Mouse (Mus musculus): ENCODE measurements around the gene Ehmt2. TPM values are rescaled to one million over a fixed set of nuclear protein-coding genes. Genes with fewer than 3 reads are reported as not detected.

The Ehmt2 gene
- polyA plus RNA-seq, 1 experiment from 2014 or later, result 93.7 TPM

DNA sequence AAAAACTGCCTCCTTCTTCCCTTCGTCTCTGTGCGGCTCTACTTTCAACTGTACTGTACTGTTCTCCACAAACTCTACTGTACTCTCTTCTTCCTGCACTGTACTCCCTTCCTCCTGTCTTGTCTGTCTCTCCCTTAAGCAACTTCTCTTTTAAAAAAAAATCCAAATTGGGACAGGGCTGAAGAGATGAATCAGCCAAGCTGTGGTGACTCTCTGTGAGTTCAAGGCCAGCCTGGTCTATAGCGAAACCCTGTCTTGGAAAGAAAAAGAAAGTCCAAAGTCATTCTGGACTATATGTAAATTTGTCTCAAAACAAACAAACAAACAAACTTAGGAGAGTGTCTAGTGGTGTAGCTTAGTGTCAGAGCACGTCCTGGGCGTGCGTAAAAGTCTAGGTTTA is 23.9 kb upstream of the Ehmt2 start:
- WGBS, result 86% methylated on average over 6 of the region's 6 CpGs
- Histone ChIP-seq H3K36me3 (no peaks in the 10 kb centered on the region), H3K9ac (no peak overlapping the region), H3K4me3 (replicated peaks) (no peak overlapping the region), H3K27ac (no peak overlapping the region), H3K4me2 (no peak overlapping the region), H3K27me3 (no peaks in the 10 kb centered on the region), H3K9me3 (replicated peaks) (no peaks in the 10 kb centered on the region), H3K4me1 (0 out of 2 replicates have a peak, but pooled peaks cover 2% of the 10 kb centered on the region)
- ATAC-seq (replicated peaks; ENCODE audit: low FRiP score), result no peak

DNA sequence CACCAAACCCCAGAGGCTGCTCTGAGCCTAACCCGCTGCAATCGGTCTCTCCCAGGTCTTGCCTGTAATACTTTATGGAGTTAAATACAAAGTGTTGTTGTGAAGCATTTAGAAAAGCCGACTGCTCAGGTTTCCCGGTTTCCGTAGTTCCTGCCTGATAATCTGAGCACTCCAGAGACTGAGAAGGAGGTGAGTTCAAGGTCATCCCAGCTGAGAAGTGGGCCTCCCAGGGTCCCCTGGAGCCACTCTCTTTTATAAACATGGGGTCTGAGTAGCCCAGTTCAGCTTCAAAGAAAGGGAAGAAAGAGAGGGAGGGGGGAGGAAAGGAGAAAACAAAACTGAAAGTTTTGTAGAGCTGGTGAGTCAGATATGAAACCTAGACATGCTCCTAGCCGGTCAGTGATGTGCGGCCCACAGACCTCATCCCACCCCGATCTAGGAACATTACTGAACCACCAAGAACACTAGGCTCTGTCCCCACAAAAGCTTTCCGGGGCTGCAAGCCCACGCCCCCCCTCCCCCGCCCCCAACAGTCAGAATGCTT is 18.9 kb upstream of the Ehmt2 start, which contains the start of gene Zbtb12:
Gene Zbtb12 (plus strand): TSS at position 148 of the 544 bp plus-strand sequence.
- no peak within 1 kb of the TSS for H3K9ac ChIP-seq
- no peak for ATAC-seq (replicated peaks; ENCODE audit: low FRiP score)
- no peak within 1 kb of the TSS for H3K27ac ChIP-seq
- H3K27me3 ChIP-seq, result peaks cover 8% of the 10 kb centered on the region; the same call in 1 of the 2 replicates
- H3K9me3 ChIP-seq (replicated peaks), result no peaks in the 10 kb centered on the region
- no peak within 1 kb of the TSS; the same call in 1 of the 2 replicates for H3K4me3 ChIP-seq (replicated peaks)
- no peak within 1 kb of the TSS for H3K4me2 ChIP-seq
- no peaks in the 10 kb centered on the region for H3K36me3 ChIP-seq
- H3K4me1 ChIP-seq, result 0 out of 2 replicates have a peak, but pooled peaks cover 11% of the 10 kb centered on the region
- WGBS, result 54% methylated on average over 11 of the region's 11 CpGs

DNA sequence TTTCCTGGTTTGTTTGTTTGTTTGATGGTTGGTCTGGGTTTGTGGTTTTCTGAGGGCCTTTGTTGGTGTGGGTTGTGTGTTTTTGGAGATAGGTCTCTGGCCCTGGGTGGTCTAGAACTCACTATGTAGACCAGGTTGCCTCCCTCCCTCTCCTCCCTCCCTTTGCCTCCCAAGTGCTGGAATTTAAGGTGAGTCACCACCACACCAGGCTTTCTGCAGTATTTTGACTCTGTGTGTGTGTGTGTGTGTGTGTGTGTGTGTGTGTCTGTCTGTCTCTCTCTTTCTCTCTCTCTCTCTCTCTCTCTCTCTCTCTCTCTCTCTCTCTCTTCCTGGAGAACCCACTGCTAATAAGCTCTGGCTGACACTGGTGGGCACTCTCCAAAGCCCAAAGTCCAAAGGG is 17.1 kb upstream of the Ehmt2 start:
- Histone ChIP-seq H3K9ac (no peak overlapping the region), H3K4me3 (replicated peaks) (no peak overlapping the region), H3K36me3 (no peaks in the 10 kb centered on the region), H3K4me1 (0 out of 2 replicates have a peak, but pooled peaks cover 11% of the 10 kb centered on the region), H3K27ac (no peak overlapping the region), H3K4me2 (no peak overlapping the region; the same call in 1 of the 2 replicates), H3K27me3 (peaks cover 8% of the 10 kb centered on the region; the same call in 1 of the 2 replicates), H3K9me3 (replicated peaks) (no peaks in the 10 kb centered on the region)
- ATAC-seq (replicated peaks; ENCODE audit: low FRiP score), result no peak

DNA sequence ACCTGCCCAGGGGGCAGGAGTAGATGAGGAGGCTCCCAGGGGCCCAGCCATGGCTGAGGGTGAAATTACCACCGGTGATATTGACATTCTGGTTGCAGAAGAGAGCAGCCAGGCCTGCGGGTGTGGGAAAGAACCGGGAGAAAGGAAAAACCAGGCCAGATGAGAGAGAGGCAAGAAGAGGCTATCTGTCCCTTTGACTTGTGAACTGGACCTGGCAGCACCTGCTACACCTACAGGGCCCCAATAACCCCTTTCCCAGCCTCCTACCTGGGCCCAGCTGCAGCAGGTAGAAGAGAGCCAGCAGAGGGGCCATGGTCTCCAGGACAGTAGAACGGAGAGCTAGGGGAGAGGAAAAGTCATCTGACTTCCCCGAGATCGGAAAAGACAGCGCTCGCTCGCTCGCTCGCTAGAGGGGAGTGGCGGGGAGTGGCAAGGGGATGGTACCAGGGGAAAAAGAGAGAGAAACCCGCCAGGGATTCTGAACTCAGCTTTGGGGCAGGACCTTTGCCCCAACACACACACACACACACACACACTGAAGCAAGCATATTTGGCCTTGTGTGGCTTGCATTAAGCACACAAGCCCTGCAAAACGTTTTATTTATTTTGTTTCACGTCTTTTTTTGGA is 16.5 kb upstream of the Ehmt2 start, which contains the start of gene Gm20547:
Gene Gm20547 (minus strand): TSS at position 360 of the 628 bp plus-strand sequence.
- no peak within 1 kb of the TSS for H3K27ac ChIP-seq
- peak within 1 kb of the TSS; percentile 7 for H3K4me3 ChIP-seq (replicated peaks)
- 0 out of 2 replicates have a peak within 1 kb of the TSS, but pooled peaks have one; percentile 26 for H3K9ac ChIP-seq

DNA sequence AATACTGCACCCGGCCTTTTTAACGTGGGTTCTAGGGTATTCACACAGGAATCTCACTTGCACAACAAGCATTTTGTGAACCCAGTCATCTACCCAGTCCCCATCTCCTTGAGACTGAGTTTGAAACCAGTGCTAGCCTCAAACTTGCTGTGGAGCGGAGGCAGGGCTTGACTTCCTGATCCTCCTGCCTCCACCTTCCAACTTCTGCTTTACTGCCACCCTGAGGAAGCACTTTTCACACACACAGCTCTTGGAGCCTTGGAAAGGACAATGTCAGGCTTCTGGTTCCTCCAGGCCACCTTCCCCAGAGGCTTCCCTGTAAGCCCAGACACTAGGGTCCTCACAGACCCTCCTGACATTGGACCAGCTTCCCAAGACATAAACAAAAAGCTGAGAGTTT is 14.9 kb upstream of the Ehmt2 start:
- Histone ChIP-seq H3K4me3 (replicated peaks) (no peak overlapping the region), H3K36me3 (no peaks in the 10 kb centered on the region), H3K27ac (no peak overlapping the region), H3K4me2 (no peak overlapping the region), H3K9me3 (replicated peaks) (no peaks in the 10 kb centered on the region), H3K27me3 (peaks cover 8% of the 10 kb centered on the region; the same call in 1 of the 2 replicates), H3K4me1 (0 out of 2 replicates have a peak, but pooled peaks cover 11% of the 10 kb centered on the region), H3K9ac (no peak overlapping the region)
- 73% methylated on average over 3 of the region's 3 CpGs for WGBS
- no peak for ATAC-seq (replicated peaks; ENCODE audit: low FRiP score)

More for the DNA sequence above, 16.5 kb upstream of the Ehmt2 start, which contains the start of gene Gm20547:
- H3K36me3 ChIP-seq, result no peaks in the 10 kb centered on the region
- H3K4me1 ChIP-seq, result 0 out of 2 replicates have a peak, but pooled peaks cover 11% of the 10 kb centered on the region
- peak within 1 kb of the TSS; percentile 42 for H3K4me2 ChIP-seq
- 10% methylated on average over 15 of the region's 15 CpGs for WGBS
- H3K27me3 ChIP-seq, result peaks cover 8% of the 10 kb centered on the region; the same call in 1 of the 2 replicates
- H3K9me3 ChIP-seq (replicated peaks), result no peaks in the 10 kb centered on the region
- no peak for ATAC-seq (replicated peaks; ENCODE audit: low FRiP score)

DNA sequence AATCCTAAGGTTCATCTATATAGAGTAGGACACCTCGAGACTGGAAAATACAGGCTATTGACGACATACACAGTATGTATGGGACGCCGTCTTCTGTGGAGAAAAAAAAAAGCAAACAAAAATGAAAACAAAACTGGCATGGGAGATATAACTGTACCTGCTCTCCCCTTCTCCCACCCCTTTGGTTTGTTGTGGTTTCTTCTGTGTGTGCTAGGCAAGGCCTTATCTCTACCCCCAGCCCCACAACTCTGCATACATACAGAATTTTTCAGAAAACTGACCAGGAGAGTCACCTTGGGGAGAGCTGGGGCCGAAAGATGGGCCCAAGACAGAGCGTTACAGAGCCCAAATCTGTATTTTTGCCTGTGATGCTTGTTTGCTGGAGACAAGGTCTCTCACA is 13.6 kb upstream of the Ehmt2 start:
- Histone ChIP-seq H3K4me1 (0 out of 2 replicates have a peak, but pooled peaks cover 5% of the 10 kb centered on the region), H3K36me3 (no peaks in the 10 kb centered on the region), H3K27me3 (peaks cover 8% of the 10 kb centered on the region; the same call in 1 of the 2 replicates), H3K9ac (no peak overlapping the region), H3K27ac (no peak overlapping the region), H3K4me3 (replicated peaks) (no peak overlapping the region), H3K4me2 (no peak overlapping the region), H3K9me3 (replicated peaks) (no peaks in the 10 kb centered on the region)
- no peak for ATAC-seq (replicated peaks; ENCODE audit: low FRiP score)
- 90% methylated on average over 6 of the region's 6 CpGs for WGBS

DNA sequence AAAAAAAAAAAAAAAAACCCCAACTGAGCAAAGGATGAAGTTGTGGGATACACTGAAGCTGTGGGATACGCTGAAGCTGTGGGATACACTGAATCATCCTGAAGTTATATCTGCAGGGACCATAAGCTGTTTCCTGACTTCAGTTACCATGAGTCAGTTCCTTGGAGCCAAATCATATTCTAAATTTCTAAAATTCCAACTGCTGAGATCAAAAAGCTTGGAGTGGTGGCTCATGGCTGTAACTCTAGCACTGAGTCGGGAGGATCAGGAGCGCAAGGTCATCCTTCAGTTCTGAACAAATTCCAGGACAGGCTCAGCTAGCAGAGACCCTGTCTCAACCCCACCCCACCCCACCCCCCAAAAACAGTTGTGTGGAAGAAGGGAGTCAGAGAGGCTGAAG is 12.7 kb upstream of the Ehmt2 start:
- Histone ChIP-seq H3K27me3 (peaks cover 8% of the 10 kb centered on the region; the same call in 1 of the 2 replicates), H3K36me3 (no peaks in the 10 kb centered on the region), H3K4me2 (no peak overlapping the region), H3K27ac (no peak overlapping the region), H3K9me3 (replicated peaks) (no peaks in the 10 kb centered on the region), H3K4me3 (replicated peaks) (no peak overlapping the region), H3K4me1 (0 out of 2 replicates have a peak, but pooled peaks cover 5% of the 10 kb centered on the region), H3K9ac (no peak overlapping the region)
- no peak for ATAC-seq (replicated peaks; ENCODE audit: low FRiP score)
- WGBS, result 72% methylated on average over 3 of the region's 3 CpGs

DNA sequence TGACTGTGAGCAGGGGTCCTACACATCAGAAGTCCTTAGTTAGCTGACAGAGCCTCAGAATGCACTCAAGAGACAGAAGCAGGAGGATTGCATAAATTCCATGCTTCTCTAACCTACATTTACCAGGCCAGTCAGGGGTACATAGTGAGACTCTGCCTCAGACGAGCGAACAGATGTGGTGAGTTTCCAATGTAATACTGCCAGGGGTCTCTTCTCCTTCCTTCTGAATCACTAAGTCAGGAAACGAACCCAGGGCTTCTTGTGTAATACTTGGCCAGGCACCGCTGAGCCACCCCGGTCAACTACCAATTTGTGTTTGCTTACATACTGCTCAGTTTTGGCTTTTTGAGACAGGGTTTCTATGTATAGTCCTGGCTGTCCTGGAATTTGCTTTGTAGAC is 10.3 kb upstream of the Ehmt2 start:
- Histone ChIP-seq H3K27ac (no peak overlapping the region), H3K9ac (no peak overlapping the region), H3K4me2 (no peak overlapping the region), H3K27me3 (no peaks in the 10 kb centered on the region), H3K36me3 (no peaks in the 10 kb centered on the region), H3K4me1 (no peaks in the 10 kb centered on the region), H3K4me3 (replicated peaks) (no peak overlapping the region), H3K9me3 (replicated peaks) (no peaks in the 10 kb centered on the region)
- WGBS, result 83% methylated on average over 5 of the region's 5 CpGs
- ATAC-seq (replicated peaks; ENCODE audit: low FRiP score), result no peak

DNA sequence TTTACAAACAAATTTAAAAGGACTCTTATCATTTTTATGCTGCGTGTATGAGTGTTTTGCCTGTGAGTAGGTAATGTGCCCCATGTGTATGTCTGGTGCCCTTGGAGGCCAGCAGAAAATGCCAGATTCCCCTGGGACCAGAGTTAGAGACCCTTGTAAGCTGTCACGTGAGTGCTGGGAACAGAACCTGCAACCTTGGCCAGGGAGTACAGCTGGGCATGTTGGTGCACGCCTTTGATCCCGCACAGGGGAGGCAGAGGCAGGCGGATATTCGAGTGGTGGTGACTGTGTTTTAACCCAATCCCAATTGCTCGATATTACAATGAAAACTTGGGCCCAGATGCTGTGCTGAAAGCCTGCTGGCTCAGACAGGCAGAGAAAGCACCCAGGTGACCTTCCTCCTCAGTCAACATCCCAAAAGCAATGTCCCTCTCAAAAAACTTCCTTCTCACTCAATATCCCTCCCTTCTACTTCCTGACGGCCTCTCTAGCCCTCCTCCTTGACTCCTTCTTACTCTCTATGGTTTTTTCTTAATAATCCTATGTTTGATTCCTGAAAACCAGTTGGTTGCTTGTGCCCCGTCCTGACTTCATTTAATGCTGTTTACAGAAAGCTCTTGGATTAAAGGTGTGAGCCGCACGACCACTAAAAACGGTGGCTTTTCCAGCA is 8.1 kb upstream of the Ehmt2 start:
- no peak overlapping the region for H3K4me2 ChIP-seq
- no peak for ATAC-seq (replicated peaks; ENCODE audit: low FRiP score)
- peaks cover 11% of the 10 kb centered on the region for H3K4me1 ChIP-seq
- H3K4me3 ChIP-seq (replicated peaks), result no peak overlapping the region
- H3K36me3 ChIP-seq, result no peaks in the 10 kb centered on the region
- no peak overlapping the region for H3K27ac ChIP-seq
- no peak overlapping the region for H3K9ac ChIP-seq
- H3K27me3 ChIP-seq, result no peaks in the 10 kb centered on the region
- WGBS, result 83% methylated on average over 12 of the region's 12 CpGs
- H3K9me3 ChIP-seq (replicated peaks), result no peaks in the 10 kb centered on the region

DNA sequence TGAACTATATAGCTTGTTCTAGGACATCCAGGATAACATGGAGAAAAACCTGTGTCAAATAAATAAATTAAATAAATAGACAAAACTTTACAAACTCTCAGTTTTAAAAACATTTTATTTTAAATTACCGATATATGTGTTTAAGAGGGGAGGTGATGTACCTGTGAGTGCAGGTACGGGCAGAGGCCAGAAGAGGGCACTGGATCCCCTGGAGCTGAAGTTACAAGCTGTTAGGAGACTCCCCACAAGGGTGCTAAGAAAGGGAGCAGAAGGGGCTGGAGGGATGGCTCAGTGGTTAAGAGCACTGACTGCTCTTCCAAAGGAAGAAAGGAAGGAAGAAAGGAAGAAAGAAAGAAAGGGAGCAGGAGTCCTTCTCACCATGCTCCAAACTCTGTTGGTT is 6.9 kb upstream of the Ehmt2 start:
- Histone ChIP-seq H3K27ac (no peak overlapping the region), H3K9ac (no peak overlapping the region), H3K27me3 (no peaks in the 10 kb centered on the region), H3K4me2 (no peak overlapping the region), H3K4me3 (replicated peaks) (no peak overlapping the region), H3K9me3 (replicated peaks) (no peaks in the 10 kb centered on the region), H3K36me3 (peaks cover 8% of the 10 kb centered on the region), H3K4me1 (peaks cover 23% of the 10 kb centered on the region)
- ATAC-seq (replicated peaks; ENCODE audit: low FRiP score), result no peak
- 94% methylated on average over 2 of the region's 2 CpGs for WGBS

DNA sequence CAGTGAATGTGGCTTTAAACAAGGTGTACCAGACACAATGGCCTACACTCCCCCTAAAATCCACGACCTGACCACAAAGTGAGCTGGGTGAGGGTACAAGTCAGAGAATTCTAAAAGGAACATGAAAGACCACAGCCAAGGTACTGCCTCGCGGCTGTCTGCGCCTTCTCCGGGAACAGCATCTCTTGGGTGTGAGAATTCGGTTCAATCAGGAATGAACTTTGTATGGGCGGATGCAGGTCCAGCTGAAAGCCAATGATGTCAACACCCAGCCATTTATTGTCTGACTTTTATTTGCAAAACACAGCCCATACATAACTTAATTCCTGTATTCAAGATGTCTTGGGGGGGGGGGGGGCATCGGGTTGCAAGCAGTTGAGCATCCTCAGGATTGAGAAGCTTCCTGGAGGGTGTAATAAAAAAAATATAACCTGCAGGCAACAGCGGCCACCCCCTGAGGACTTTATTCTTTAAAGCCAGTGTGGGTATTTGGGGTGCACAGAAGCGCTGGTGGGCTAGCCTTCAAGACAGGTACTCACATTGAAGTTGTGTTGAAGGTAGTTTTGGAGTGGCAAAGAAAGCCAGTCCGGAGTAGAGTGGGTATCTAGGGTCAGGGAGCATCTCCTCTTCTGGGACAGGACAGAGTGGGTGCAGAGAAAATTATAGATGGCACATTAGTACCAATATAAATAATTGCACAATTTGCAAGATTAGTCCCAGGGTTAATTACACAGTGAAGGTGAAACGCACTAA is 5.0 kb upstream of the Ehmt2 start:
- H3K36me3 ChIP-seq, result peaks cover 10% of the 10 kb centered on the region
- peak overlapping the region; percentile 97 for H3K27ac ChIP-seq
- peak overlapping the region; percentile 92 for H3K4me2 ChIP-seq
- WGBS, result 72% methylated on average over 12 of the region's 12 CpGs
- H3K9ac ChIP-seq, result peak overlapping the region; percentile 47
- no peaks in the 10 kb centered on the region for H3K9me3 ChIP-seq (replicated peaks)
- no peaks in the 10 kb centered on the region for H3K27me3 ChIP-seq
- peaks cover 36% of the 10 kb centered on the region for H3K4me1 ChIP-seq
- ATAC-seq (replicated peaks; ENCODE audit: low FRiP score), result no peak
- no peak overlapping the region for H3K4me3 ChIP-seq (replicated peaks)

Data from kidney, embryonic 15.5 days (tissue).